ENCODE assay signal across 11 mouse cellular contexts in the genomic region with DNA sequence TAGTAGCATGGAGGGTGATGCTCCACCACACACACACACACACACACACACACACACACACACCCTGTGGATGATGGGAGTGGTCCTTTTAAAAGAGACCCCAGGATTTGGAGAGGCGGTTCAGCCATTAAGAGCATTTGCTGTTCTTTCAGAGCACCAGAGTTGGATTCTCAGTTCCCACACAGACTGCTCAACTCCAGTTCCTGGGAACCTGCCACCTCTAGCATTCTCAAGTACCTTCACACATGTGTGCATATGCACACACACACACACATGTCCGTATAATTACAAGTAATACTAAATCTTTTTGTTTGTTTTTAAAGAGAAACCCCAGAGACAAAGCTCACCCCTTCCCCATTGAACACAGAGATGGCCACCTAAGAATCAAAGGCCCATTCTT. TPM values are rescaled to one million over a fixed set of nuclear protein-coding genes. Genes with fewer than 3 reads are reported as not detected.
DNase-seq lines count a peak whose midpoint lies in the region; ATAC-seq lines count a peak whose summit lies in the region.
"Had no signal": no experiment of that assay in that cellular context is flagged by ENCODE, and none has a peak within 500 bp of the region (broad histone marks: within the 10 kb centered on the region; RNA-seq: fewer than 3 reads in every experiment).

No protein-coding gene starts in this region.

- intact Hi-C loops in heart, postnatal 25 days (cut with DNase I) = loop anchor here (10.0 kb wide), 1 partner anchor 127 kb away; no protein-coding TSS in a partner anchor

- no peak overlapping the region for H3K4me2 ChIP-seq in heart, embryonic 16.5 days (ENCODE audit: low read depth, low read length)
- peak overlapping the region; percentile 66; the same call in 1 of the 2 replicates for H3K4me2 ChIP-seq in embryonic facial prominence, embryonic 12.5 days (replicated peaks)
- H3K4me2 ChIP-seq in hindbrain, embryonic 16.5 days (ENCODE audit: low read length) = no peak overlapping the region
- peak overlapping the region; percentile 100 for H3K4me2 ChIP-seq in midbrain, embryonic 13.5 days (replicated peaks)

- no peaks in the 10 kb centered on the region for H3K27me3 ChIP-seq in heart, embryonic 16.5 days (ENCODE audit: control insufficient read depth, insufficient read depth, low read length)
- H3K27me3 ChIP-seq in embryonic facial prominence, embryonic 12.5 days = no peaks in the 10 kb centered on the region
- no peaks in the 10 kb centered on the region for H3K27me3 ChIP-seq in hindbrain, embryonic 16.5 days (replicated peaks; ENCODE audit: control insufficient read depth, insufficient read depth, low read length)
- H3K27me3 ChIP-seq in midbrain, embryonic 13.5 days = no peaks in the 10 kb centered on the region

- no peak overlapping the region for H3K4me3 ChIP-seq in heart, embryonic 16.5 days (ENCODE audit: low read length)
- no peak overlapping the region for H3K4me3 ChIP-seq in embryonic facial prominence, embryonic 12.5 days
- no peak overlapping the region for H3K4me3 ChIP-seq in hindbrain, embryonic 16.5 days (ENCODE audit: low read length)
- no peak overlapping the region for H3K4me3 ChIP-seq in midbrain, embryonic 13.5 days (replicated peaks)

- WGBS in heart, embryonic 16.5 days = 89% methylated on average over 2 of the region's 2 CpGs
- whole genome bisulfite sequencing in embryonic facial prominence, embryonic 12.5 days = 85% methylated on average over 2 of the region's 2 CpGs
- WGBS in hindbrain, embryonic 16.5 days = 89% methylated on average over 2 of the region's 2 CpGs
- 78% methylated on average over 2 of the region's 2 CpGs for WGBS in midbrain, embryonic 13.5 days

- peak overlapping the region; percentile 98 for H3K27ac ChIP-seq in heart, embryonic 16.5 days (ENCODE audit: low read length)
- peak overlapping the region; percentile 99 for H3K27ac ChIP-seq in embryonic facial prominence, embryonic 12.5 days
- H3K27ac ChIP-seq in hindbrain, embryonic 16.5 days (ENCODE audit: low read depth, low read length) = peak overlapping the region; percentile 98
- peak overlapping the region; percentile 99 for H3K27ac ChIP-seq in midbrain, embryonic 13.5 days

- H3K9me3 ChIP-seq in heart, embryonic 16.5 days (replicated peaks; ENCODE audit: control insufficient read depth, low read length) = no peaks in the 10 kb centered on the region
- H3K9me3 ChIP-seq in embryonic facial prominence, embryonic 12.5 days = no peaks in the 10 kb centered on the region
- H3K9me3 ChIP-seq in hindbrain, embryonic 16.5 days (ENCODE audit: control insufficient read depth, low read length) = no peaks in the 10 kb centered on the region
- H3K9me3 ChIP-seq in midbrain, embryonic 13.5 days = no peaks in the 10 kb centered on the region

- H3K4me1 ChIP-seq in heart, embryonic 16.5 days (ENCODE audit: control insufficient read depth, insufficient read depth, low read length) = peaks cover 44% of the 10 kb centered on the region
- H3K4me1 ChIP-seq in embryonic facial prominence, embryonic 12.5 days = peaks cover 20% of the 10 kb centered on the region
- H3K4me1 ChIP-seq in hindbrain, embryonic 16.5 days (ENCODE audit: control insufficient read depth, insufficient read depth, low read depth, low read length) = peaks cover 21% of the 10 kb centered on the region
- peaks cover 41% of the 10 kb centered on the region for H3K4me1 ChIP-seq in midbrain, embryonic 13.5 days (replicated peaks)

- no peak for DNase-seq in heart, postnatal 25 days (ENCODE audit: low spot score)
- DNase-seq in urinary bladder, postnatal 36 days (ENCODE audit: low spot score in 2 of 2) = no peak
- DNase-seq in embryo, embryonic 10.5 days (ENCODE audit: low spot score) = no peak
- DNase-seq: adrenal gland, postnatal 36 days; lung, postnatal 36 days; right cerebral cortex, adult 18-20 months had no signal

- H3K9ac ChIP-seq in heart, embryonic 16.5 days (ENCODE audit: low read length) = no peak overlapping the region
- H3K9ac ChIP-seq in embryonic facial prominence, embryonic 12.5 days = no peak overlapping the region
- H3K9ac ChIP-seq in hindbrain, embryonic 16.5 days (ENCODE audit: low read depth, low read length) = no peak overlapping the region
- no peak overlapping the region for H3K9ac ChIP-seq in midbrain, embryonic 13.5 days (replicated peaks)

- H3K36me3 ChIP-seq in heart, embryonic 16.5 days (ENCODE audit: control insufficient read depth, insufficient read depth) = peaks cover 11% of the 10 kb centered on the region
- H3K36me3 ChIP-seq in embryonic facial prominence, embryonic 12.5 days = peaks cover 22% of the 10 kb centered on the region
- H3K36me3 ChIP-seq in hindbrain, embryonic 16.5 days (ENCODE audit: control insufficient read depth, insufficient read depth, low read length) = no peaks in the 10 kb centered on the region
- peaks cover 11% of the 10 kb centered on the region for H3K36me3 ChIP-seq in midbrain, embryonic 13.5 days

- ATAC-seq in heart, embryonic 16.5 days (replicated peaks; ENCODE audit: extremely low read depth, insufficient read depth, low FRiP score) = no peak
- ATAC-seq in embryonic facial prominence, embryonic 12.5 days (ENCODE audit: insufficient number of reproducible peaks, insufficient read depth, low FRiP score, low TSS enrichment) = no peak
- no peak for ATAC-seq in hindbrain, embryonic 16.5 days
- no peak for ATAC-seq in midbrain, embryonic 13.5 days
- no peak for ATAC-seq in erythroblast, adult 5-6 weeks (replicated peaks; ENCODE audit: low FRiP score, poor library complexity, severe bottlenecking)

RNA-seq across cellular contexts. Expression of gene Scd2, which starts 1.4 kb away (rescaled TPM):
- polyA plus RNA-seq in heart, embryonic 16.5 days (2015; fragmentation: Nextera tagmentation; extraction: Ambion mirVana) = 134 and 148 TPM in 2 replicates
- 10 to 100 TPM; 12.5 to 13.1 TPM for total RNA-seq in heart, postnatal 25 days (2021)
- polyA plus RNA-seq in embryonic facial prominence, embryonic 12.5 days (2016; fragmentation: Nextera tagmentation; extraction: Ambion mirVana) = 294 and 311 TPM in 2 replicates
- 290 and 322 TPM in 2 replicates for polyA plus RNA-seq in hindbrain, embryonic 16.5 days (2015; fragmentation: Nextera tagmentation; extraction: Ambion mirVana)
- 254 and 259 TPM in 2 replicates for polyA plus RNA-seq in midbrain, embryonic 13.5 days (2015; fragmentation: Nextera tagmentation; extraction: Ambion mirVana)
- total RNA-seq in erythroblast, adult 5-6 weeks (2015; ENCODE audit: low replicate concordance) = 11.3 and 16.7 TPM in 2 replicates
- 17.3 and 20.9 TPM in 2 replicates for total RNA-seq in erythroblast, adult 5-6 weeks (2017; ENCODE audit: low replicate concordance)

RNA-seq across cellular contexts. Expression of gene Scd4, which starts 40.8 kb away (rescaled TPM):
- 4.4 and 4.8 TPM in 2 replicates for polyA plus RNA-seq in heart, embryonic 16.5 days (2015; fragmentation: Nextera tagmentation; extraction: Ambion mirVana)
- total RNA-seq in heart, postnatal 25 days (2021) = 1 to 10 TPM; 6.5 to 9.2 TPM
- polyA plus RNA-seq in embryonic facial prominence, embryonic 12.5 days (2016; fragmentation: Nextera tagmentation; extraction: Ambion mirVana) = 0.09 TPM in 2 replicates
- polyA plus RNA-seq in hindbrain, embryonic 16.5 days (2015; fragmentation: Nextera tagmentation; extraction: Ambion mirVana) = 0.16 and 0.21 TPM in 2 replicates
- polyA plus RNA-seq in midbrain, embryonic 13.5 days (2015; fragmentation: Nextera tagmentation; extraction: Ambion mirVana) = 0.08 TPM in 2 replicates
- total RNA-seq in erythroblast, adult 5-6 weeks (2015; ENCODE audit: low replicate concordance) = 0.38 TPM in 1 of 2 replicates, not detected in the other
- total RNA-seq in erythroblast, adult 5-6 weeks (2017; ENCODE audit: low replicate concordance) = not detected in 2 replicates

Comparison
In these comparisons a context has a peak if more than half of its experiments do, and no peak if none do; other contexts are left out.
1. H3K4me2 ChIP-seq: peak in embryonic facial prominence, embryonic 12.5 days (single experiment) and midbrain, embryonic 13.5 days (single experiment); none in heart, embryonic 16.5 days (single experiment) and hindbrain, embryonic 16.5 days (single experiment).
2. Peak in every context shown above with its lines, with median percentiles within 50 percentile points of each other: H3K27ac ChIP-seq.